Mouse (Mus musculus): ENCODE results near the gene Nudt16l1.
A peak's percentile ranks its signal among the peaks of the same experiment; 100 is the strongest.

Gene Nudt16l1

DNA sequence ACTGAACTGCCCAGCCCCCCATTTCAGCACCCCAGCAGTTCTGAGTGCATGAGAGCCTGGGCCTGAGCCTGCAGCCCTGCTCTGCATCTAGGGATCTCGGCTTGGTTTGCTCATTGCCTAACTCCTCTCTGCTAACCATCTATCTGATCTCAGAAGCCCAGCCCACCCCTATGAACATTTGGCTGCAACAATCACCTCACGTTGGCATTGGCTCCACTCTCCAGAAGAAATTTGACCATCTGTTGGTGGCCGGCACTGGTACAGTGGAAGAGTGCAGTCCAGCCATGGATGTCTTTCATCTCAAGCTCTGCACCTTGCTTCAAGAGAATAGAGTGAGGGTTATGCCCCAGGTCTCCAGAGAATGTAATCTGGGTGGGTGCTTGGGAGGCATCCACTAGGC, 18.9 kb downstream of the Nudt16l1 start:
- DNase-seq (ENCODE audit: low spot score), result no peak

DNA sequence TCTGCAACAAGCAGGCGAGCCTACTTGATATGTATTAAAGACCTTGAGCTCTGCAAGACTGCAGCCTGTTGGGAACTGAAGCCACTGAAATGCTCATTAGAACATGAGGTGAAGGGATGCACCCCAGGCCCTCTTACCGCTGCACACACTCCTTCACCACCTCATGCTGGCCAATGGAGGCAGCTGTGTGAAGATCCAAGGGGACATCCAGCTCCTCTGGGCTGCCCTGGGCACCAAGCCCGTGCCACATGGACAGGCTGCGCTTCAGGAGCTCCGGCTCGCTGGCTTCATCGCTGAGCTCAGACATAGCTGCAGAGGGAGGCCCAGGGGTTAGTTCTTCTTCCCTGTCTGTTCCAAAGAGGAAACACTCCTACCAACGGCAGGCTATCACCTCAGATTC, 21.7 kb downstream of the Nudt16l1 start:
- no peak for DNase-seq (ENCODE audit: low spot score)

DNA sequence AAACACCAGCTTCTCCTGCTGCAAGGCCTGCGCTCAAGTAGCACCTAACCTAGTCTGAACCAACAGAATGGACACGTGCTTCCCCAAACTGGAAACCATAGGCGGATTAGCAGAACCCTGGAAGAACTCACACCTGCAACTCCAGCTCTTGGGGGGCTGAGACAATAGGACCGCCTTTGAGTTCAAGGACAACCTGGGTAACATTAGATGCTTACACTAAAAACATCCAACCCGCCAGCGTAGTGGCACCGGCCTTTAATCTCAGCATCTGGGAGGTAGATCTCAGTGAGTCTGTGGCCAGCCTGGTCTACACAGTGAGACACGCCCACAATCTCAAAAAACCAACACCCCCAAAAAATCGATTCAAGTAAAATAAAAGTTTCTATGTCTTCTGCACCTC, 24.8 kb downstream of the Nudt16l1 start:
- no peak for DNase-seq (ENCODE audit: low spot score)

DNA sequence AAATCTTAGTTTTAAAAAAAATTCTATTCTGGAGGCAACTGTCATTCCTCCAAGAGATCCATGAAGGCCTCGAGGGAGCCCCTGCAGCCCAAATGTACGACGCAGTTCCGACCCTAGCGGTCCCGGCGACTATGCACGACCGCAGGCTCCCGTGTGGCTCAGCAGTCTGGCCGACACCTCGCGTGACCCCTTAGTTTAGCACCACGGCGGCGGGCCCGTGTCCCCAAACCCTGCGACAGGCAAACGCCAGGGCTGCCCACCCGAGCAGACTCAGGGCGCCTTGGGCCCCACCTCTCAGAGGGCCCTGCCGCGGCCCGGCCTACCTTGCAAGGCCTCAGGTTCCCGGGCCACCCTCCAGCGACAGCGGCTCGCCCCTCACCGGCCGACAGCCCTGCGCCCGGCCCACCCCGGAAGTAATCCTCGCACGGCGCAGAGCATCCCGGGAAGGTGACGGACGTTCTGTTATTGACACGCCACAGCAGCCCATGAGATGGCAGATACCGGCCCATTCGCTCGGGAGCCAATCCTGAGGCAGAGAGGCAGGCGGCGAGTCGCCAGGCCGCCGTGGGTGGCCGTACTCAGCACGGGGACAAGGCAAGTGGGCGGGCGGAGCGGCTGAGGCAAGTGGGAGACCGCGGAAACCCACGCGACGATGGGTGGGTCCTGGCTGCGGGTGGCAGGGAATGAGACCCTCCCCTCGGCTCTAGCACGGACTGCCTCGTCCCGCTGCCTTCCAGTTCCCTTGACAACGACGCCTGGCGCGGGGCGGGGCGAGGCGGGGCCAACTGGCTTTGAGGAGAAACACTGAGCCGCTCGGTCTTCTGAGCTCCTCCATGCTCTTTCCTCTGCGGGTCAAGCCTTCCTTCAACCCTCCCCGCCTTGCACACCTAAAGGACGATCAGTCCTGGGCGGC, 25.5 kb downstream of the Nudt16l1 start, which contains the start of gene Anks3:
Gene Anks3, minus strand, starts transcription at position 409 of the 913 bp plus-strand sequence.
- peak; percentile 100 for DNase-seq (ENCODE audit: low spot score)

DNA sequence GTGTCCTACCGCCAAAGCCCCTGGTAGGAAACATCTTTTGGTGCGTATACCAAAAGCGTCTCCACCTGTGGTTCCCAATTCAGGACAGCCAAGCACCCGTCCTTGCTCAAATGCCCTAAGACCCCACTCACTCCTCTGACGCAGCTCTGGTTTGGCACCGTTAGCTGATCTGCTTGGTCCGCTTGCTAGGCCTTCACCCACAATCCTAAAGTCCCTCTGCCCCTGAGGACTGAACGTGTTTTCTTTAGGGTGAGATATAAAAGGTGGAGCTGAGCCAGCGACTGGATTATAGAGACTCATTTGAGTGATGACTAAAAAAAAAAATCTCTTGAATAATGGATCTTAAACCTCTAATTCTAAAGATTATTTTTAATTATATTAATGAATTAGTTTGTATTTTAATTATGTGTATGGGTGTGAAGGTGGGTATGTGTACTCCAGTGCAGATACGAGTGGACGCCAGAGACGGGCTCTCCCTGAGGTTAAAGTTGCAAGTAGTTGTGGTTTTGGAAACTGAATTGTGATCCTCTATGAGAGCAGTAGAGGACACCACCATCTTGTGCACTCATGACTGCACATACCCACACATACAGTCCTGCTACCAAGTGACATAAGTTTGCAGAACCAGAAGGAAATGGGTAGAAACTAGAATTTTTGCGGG, 26.3 kb downstream of the Nudt16l1 start:
- DNase-seq (ENCODE audit: low spot score), result no peak

DNA sequence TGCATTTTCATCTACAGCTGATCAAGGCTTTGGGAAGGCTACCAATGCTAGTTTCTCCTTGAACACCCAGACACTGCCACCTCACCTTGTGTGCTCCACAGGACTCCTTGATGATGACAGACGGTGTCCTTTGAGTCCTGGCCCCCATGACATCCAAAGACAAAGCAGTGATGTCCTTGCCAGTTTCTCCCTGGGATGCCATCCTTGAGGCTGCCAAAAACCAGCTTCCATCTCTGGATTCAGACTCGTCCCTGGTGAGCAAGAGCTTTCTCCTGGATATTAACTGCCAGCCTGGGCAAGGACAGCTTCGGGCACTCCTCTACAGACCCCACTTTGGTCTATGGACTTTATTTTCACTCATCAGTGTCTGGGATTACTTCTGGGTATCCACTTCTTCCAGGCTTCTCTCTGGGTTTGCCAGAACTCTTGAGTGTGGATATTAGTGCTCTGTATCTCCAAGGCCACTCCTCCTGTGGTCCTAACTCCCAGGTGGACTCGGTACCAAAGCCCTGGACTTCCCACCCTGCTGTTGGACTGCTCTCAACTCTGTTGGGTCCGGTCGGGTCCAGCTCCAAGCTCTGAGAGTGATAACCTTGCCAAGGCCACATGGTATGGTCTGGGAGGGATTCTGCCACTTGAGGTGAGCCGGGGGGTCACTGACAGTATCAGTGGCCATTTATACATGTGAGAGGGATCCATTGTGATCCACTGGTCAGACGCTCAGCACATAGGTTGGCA, 27.0 kb downstream of the Nudt16l1 start:
- DNase-seq (ENCODE audit: low spot score), result no peak

DNA sequence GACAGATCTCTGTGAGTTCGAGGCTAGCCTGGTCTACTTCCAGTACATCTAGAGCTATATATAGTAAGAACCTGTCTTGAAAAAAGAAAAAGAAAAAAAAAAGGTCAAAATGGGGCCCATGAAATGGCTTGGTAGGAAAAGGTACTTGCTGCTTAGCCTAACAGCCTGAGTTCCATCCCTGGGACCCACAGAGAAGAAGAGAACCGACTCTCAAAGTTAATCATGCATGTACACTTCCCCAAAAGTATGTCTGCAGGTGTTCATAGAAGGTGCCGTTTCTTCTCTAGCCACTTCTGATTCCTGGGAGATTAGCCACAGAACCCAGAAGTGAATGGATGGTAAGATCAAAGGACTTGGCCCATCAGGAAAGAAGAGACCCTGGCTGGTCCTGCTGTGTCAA, 29.9 kb downstream of the Nudt16l1 start:
- no peak for DNase-seq (ENCODE audit: low spot score)

DNA sequence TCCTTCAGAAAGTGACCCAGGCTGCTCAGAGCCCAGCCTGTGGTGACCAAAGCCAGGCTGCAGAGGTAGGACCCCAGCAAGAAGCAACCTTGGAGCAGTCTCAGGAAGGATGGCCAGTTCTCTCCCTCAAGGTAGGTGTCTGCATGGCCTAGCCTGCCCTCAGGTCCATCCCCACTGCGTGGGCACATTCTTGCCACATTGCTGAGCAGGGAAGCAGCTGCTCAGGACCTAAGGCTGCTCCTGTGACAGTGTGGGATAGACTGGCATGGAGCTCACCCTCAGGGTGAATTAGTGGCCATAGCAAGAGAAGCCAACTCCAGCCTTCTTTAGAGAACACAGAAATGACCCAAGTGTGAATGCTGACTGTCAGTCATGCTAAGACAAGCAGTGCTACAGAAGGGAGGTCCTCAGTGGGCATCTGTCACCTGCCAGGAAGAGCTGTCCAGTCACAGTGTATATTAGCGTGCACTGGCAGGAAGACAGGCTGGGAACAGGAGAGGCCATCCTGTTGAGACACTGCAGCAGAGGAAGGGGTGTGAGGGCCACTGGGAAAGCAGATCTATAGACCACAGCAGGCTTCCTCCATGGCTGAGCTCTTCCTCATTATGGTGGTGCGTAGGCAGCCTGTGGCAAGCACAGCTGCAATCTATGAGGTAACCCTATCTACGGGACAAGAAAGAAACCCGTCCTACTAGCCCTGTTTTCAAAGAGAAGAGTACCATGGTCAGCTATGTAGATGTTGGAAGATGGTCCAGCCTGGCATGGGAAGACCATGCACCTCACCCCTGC, 30.7 kb downstream of the Nudt16l1 start:
- no peak for DNase-seq (ENCODE audit: low spot score)

DNA sequence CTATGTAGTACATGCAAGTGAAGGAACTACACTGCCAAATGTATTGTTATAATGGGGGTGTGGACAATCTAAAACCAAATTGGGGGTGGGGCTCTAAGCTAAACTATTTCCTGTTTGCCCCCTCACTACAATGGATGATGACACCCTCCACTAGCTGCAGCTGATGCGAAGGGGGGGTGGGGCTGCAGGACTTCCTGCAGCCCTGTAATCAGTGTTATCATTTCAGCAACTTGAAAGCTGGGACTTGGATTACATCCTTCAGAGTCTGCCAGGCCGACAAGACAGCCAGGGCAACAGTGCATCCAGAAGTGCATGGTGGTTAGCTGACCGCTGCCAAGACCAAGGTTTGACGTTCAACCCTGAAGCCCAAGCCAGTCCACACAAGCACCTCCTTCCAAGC, 33.1 kb downstream of the Nudt16l1 start:
- no peak for DNase-seq (ENCODE audit: low spot score)

DNA sequence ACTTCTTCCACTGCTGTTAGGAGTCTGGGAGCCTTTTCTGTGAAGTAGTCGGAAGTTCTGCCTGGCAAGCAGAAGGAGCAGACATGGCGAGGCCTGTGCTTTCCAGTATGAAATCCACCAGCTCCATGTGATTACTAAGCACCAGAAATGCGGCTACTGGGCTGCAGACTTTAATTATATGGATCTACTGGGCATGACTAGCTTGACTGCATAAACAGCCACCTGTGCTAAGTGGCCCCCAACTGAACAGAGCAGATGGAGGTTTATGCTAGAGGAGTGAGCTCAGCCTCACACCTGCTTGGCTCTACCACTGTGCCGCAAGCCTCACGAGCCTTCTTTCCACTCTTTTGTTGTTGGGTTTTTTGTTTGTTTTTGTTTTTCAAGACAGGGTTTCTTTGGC, 36.0 kb downstream of the Nudt16l1 start:
- no peak for DNase-seq (ENCODE audit: low spot score)

DNA sequence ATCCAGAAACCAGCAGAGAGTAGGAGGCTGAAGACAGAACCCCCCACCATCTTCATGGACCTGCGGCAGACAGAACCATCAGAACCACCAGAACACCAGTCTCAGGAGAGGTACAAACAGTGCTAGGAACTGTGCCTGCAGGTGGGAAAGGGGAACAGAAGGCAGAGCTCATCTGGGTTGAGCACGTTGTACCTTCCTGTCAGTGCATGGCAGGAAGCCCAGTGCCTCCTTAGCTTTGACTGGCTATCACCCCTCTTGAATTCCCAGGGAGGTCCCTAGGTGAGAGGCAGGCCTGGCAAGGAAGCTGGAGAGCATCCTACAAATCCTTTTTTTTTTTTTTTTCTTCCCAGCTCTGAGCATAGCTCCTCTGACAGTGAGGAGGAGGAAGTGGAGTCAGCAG, 37.6 kb downstream of the Nudt16l1 start:
- peak; percentile 27 for DNase-seq (ENCODE audit: low spot score)

DNA sequence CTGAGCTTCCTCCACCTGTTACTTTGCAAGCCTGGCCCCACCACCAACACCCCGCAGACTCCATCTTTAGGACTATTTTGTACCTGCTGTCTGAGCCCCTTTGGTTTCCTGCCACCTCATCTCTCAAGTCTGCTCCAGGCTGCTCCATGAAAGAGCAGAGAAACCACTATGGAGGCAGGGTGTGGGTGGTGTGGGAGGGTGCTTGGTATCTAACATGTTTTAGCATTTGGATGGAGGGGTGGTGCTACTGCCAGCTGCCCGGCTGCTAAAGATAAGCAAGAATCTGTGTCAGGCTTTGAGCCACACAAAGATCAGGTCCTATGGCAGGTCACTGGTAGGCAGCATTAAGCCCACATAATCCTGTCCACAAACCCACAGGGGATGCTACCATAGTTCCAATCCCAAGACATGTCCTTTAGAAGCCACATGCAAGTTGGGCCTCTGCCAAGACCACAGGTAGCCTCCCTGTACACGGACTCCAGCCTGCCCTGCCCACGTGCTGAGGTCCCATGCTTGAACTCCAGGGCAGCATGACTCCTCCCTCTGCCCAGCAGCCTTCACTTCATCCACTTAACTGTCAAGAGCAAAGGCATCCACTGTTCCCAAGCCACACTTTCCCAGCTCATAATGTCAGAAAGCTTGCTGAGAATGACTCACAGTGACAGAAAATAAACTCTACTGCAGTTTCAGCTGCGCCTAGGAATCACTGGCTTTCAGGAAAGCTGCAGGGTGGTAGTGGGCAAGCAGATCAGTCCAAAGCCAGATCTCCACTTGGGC, 39.9 kb downstream of the Nudt16l1 start:
- DNase-seq (ENCODE audit: low spot score), result peak; percentile 37

DNA sequence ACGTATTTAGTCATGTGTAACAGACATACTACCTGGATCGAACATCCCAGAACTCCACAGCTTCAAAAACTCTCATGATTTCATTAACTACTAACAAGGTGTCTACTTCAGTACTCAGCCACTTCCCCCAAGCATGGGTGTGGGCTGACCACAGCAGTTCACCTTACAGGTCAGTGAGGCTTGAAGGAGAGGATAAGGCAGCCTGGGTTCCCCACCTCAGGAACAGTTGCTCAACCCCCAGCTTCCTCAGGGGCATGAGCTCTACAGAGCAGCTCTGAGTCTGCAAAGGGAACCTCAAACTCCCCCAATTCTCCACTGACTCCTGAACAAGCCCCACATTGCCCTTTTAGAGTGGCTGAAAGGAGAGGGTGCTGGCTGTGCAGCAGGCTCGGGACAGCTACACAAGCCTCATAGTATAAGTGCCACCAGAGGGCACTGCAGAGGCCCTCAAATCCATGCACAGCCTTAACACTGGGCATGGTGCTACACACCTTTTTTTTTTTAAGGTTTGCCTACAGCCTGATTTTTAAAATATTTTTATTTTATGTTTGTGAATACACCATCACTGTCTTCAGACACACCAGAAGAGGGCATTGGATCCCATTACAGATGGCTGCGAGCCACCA, 41.3 kb downstream of the Nudt16l1 start:
- DNase-seq (ENCODE audit: low spot score), result peak; percentile 47

DNA sequence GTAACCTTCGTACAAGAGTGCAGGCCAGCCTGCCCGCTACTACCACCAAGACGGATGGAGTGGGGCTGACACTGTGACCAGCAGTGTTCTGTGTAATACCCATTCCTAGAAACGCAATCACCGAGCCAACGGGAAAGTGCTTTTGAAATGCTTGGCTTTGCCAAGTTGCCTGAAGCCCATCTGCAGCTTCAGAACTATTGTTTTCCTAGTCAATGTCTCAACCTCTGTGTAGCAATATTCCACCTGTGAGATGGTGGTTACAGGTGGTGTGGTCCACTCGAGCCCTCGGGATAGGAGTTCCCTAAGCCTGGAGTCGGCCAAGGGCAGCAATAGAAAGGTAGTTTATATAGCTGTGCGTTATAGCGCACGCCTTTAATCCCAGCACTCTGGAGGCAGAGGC, 46.2 kb downstream of the Nudt16l1 start:
- DNase-seq (ENCODE audit: low spot score), result no peak
